Mouse (Mus musculus) urinary bladder, postnatal 36 days (tissue): Measurements from ENCODE around the gene Ptpn1.

Experiments used
- DNase-seq, 2 experiments: peaks; one replicate each; pipeline ENCODE4 v3.0.0; 2022; ENCODE audit warnings: low spot score in 2 of 2, mixed read lengths in 1 of 2

Ptpn1 gene

GRCm38 (mm10) chr2:167931985-167932726 is at the start of gene Ptpn1:
TSS of gene Ptpn1 (plus strand) at chr2:167932057.
- DNase-seq: peak; percentile 98

- no peak for DNase-seq
Measured at GRCm38 (mm10) chr2:167886485-167886884, 45.4 kb upstream of the Ptpn1 start.

GRCm38 (mm10) chr2:167887516-167888347 is 44.1 kb upstream of the Ptpn1 start:
- peak; percentile 77 to 84 for DNase-seq

- peak; percentile 35 to 56 for DNase-seq
Measured at GRCm38 (mm10) chr2:167888834-167889233, 43.0 kb upstream of the Ptpn1 start.

GRCm38 (mm10) chr2:167889886-167890285 is 42.0 kb upstream of the Ptpn1 start:
- DNase-seq: no peak

GRCm38 (mm10) chr2:167891908-167892307 is 39.9 kb upstream of the Ptpn1 start:
- DNase-seq: peak; percentile 71 to 75

GRCm38 (mm10) chr2:167893680-167894079 is 38.2 kb upstream of the Ptpn1 start:
- no peak for DNase-seq

- peak; percentile 82 to 86 for DNase-seq
Measured at GRCm38 (mm10) chr2:167894948-167895372, 36.9 kb upstream of the Ptpn1 start.

GRCm38 (mm10) chr2:167897896-167898295 is 34.0 kb upstream of the Ptpn1 start:
- DNase-seq: no peak

- DNase-seq: no peak
Measured at GRCm38 (mm10) chr2:167899989-167900421, 31.9 kb upstream of the Ptpn1 start.

GRCm38 (mm10) chr2:167902116-167902703 is 29.6 kb upstream of the Ptpn1 start:
- DNase-seq: no peak

GRCm38 (mm10) chr2:167903242-167903952 is 28.5 kb upstream of the Ptpn1 start:
- DNase-seq: peak in 1 of 2 experiments; percentile 51

- no peak for DNase-seq
Measured at GRCm38 (mm10) chr2:167904621-167905367, 27.1 kb upstream of the Ptpn1 start.

GRCm38 (mm10) chr2:167905561-167905960 is 26.3 kb upstream of the Ptpn1 start:
- DNase-seq: no peak

GRCm38 (mm10) chr2:167906729-167907128 is 25.1 kb upstream of the Ptpn1 start:
- DNase-seq: no peak

- DNase-seq: no peak
Measured at GRCm38 (mm10) chr2:167909531-167910177, 22.2 kb upstream of the Ptpn1 start.

- DNase-seq: no peak
Measured at GRCm38 (mm10) chr2:167910178-167910540, 21.7 kb upstream of the Ptpn1 start.

GRCm38 (mm10) chr2:167911511-167911910 is 20.3 kb upstream of the Ptpn1 start:
- no peak for DNase-seq

GRCm38 (mm10) chr2:167919081-167919480 is 12.8 kb upstream of the Ptpn1 start:
- peak in 1 of 2 experiments; percentile 62 for DNase-seq

- DNase-seq: peak in 1 of 2 experiments; percentile 54
Measured at GRCm38 (mm10) chr2:167920041-167920440, 11.8 kb upstream of the Ptpn1 start.
